Mouse (Mus musculus): ENCODE data around the gene Tubg2.
A peak's percentile ranks its signal among the peaks of the same experiment; 100 is the strongest.

Gene Tubg2

DNA sequence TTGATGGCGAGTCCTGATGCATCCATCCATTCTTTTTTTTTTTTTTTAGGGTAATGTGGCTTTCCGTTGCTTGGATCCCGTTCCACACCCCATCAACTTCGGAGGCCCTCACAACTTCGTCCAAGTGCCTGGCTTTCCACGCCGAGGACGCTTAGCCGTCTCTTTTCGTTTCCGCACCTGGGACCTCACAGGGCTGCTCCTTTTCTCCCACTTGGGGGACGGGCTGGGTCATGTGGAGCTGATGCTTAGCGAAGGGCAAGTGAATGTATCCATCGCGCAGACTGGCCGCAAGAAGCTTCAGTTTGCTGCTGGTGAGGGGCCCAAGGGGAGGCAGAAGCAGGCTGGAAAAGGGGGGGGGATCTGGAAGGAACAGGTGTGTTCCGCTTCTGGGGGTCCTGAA is 24.6 kb downstream of the Tubg2 start:
- DNase-seq (ENCODE audit: low spot score), result no peak

GRCm38 (mm10) chr11:101180846-101181740 is 25.4 kb downstream of the Tubg2 start:
- peak; percentile 70 for DNase-seq (ENCODE audit: low spot score)

DNA sequence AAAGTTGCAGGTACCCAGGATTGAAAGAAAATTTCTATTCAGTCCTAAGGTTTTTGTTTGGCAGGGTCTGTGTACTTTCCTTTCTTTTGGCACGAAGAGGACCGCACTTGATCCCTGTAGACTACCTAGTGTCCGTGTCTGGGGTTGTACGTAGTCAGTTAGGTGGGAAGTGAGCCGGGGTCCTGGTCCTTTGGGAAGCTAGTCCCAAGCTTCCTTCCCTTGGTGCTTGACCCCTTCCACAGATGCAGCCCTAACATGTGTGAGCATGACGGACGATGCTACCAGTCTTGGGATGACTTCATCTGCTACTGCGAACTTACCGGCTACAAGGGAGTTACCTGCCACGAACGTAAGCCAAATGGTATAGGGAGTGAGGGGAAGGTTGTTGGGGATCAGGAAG is 26.3 kb downstream of the Tubg2 start:
- DNase-seq (ENCODE audit: low spot score), result no peak

- DNase-seq (ENCODE audit: low spot score), result no peak
These were observed 27.2 kb downstream of the Tubg2 start for GRCm38 (mm10) chr11:101182771-101183517.

DNA sequence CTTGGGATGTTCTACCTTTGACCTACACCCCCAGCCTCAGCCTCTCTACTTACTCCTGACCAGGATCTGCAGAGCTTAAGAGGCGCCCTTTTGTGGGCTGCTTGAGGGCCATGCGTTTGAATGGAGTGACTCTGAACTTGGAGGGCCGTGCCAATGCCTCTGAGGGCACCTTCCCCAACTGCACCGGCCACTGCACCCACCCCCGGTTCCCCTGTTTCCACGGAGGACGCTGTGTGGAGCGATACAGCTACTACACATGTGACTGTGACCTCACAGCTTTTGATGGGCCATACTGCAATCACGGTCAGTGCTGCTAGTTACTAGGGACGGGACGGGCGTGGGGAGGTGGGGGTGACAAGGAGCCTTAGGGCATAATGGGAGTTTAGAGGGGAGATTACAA is 29.3 kb downstream of the Tubg2 start:
- DNase-seq (ENCODE audit: low spot score), result no peak

DNA sequence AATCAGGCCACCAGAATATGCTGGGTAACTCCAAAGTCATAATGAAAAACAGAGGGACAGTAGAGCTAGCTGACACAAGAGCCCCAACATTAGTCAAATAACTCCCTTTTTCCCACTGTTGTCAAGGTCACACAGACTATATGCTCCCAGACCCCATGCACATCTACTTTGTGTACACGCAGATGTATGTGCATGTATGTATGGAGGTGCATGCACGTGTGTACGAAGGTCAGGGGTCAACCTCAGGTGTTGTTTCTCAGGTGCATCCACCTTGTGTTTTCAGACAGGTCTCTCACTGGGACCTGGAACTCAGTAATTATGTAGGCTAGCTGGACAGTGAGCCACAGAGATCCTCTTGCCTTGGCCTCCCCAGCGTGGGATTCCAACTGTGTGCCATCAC is 29.7 kb downstream of the Tubg2 start:
- DNase-seq (ENCODE audit: low spot score), result no peak

GRCm38 (mm10) chr11:101186526-101187247 is 31.0 kb downstream of the Tubg2 start:
- DNase-seq (ENCODE audit: low spot score), result no peak

DNA sequence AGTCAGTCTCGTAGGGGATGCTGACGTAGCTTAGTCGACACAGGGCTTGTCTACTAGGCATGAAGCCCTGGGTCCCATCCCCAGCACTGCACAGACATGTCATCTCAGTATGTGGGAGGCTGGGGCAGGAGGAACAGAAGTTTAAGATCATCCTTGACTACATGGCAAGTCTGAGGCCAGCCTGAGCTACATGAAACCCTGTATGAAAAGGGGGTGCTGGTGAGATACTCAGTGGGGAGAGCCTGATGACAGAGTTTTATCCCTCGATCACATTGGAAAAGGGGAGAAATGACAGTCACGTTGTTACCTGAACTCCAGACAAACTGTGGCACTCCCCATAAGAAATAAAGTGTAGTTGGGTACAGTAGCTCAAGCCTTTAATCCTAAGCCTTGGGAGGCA is 31.8 kb downstream of the Tubg2 start:
- no peak for DNase-seq (ENCODE audit: low spot score)

DNA sequence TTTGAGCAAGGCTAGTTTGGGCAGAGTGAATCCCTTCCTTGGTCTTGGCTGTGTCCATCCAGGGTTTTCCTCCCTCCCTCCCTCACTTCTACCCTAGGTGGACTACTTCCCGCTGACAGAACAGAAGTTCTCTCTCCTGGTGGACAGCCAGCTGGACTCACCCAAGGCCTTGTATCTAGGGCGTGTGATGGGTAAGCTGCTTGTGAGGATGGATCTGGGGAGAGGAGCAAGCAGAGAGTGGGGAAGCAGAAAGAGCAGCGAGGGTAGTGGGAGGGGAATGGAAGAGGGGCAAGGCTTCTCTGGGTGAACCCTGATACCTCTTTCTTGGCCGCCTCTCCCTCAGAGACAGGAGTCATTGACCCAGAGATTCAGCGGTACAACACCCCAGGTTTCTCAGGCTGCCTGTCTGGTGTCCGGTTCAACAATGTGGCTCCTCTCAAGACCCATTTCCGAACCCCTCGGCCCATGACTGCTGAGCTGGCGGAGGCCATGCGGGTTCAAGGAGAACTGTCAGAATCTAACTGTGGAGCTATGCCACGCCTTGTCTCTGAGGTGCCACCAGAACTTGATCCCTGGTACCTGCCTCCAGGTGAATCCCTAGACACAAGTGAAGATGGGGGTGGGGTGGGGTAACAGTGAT is 32.6 kb downstream of the Tubg2 start:
- DNase-seq (ENCODE audit: low spot score), result peak; percentile 36

DNA sequence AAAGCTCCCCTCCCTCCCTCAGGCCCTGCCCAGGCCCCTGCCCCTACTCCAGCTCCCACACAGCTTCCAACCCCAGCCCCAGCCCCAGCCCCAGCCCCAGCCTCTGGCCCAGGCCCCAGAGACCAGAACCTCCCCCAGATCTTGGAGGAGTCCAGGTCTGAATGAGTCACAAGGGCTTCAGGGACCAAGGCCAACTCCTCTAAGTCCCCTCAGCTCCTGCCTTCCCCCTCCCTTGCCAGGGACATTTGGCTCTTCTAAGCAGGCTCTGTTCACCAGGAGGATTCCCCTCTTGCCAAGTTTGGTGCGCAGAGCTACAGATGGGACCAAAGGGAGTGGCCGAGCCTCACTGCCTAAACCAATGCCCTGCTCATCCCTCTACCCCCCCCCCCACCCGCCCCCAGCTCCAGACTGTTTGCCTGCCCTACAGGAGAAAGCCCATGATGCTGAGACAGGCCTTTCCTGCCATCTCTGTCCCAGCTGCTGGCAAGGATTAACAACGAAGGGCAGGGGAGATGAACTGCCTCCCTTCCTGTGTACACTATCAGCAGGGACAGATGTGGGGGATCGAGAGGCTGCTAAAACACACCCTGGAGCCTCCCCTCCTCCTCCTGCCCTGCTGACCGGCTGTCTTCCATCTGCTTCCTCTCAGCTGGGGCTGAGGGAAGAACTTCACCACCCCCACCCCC is 33.9 kb downstream of the Tubg2 start:
- peak; percentile 56 for DNase-seq (ENCODE audit: low spot score)

GRCm38 (mm10) chr11:101190181-101190912 is 34.6 kb downstream of the Tubg2 start:
- no peak for DNase-seq (ENCODE audit: low spot score)

DNA sequence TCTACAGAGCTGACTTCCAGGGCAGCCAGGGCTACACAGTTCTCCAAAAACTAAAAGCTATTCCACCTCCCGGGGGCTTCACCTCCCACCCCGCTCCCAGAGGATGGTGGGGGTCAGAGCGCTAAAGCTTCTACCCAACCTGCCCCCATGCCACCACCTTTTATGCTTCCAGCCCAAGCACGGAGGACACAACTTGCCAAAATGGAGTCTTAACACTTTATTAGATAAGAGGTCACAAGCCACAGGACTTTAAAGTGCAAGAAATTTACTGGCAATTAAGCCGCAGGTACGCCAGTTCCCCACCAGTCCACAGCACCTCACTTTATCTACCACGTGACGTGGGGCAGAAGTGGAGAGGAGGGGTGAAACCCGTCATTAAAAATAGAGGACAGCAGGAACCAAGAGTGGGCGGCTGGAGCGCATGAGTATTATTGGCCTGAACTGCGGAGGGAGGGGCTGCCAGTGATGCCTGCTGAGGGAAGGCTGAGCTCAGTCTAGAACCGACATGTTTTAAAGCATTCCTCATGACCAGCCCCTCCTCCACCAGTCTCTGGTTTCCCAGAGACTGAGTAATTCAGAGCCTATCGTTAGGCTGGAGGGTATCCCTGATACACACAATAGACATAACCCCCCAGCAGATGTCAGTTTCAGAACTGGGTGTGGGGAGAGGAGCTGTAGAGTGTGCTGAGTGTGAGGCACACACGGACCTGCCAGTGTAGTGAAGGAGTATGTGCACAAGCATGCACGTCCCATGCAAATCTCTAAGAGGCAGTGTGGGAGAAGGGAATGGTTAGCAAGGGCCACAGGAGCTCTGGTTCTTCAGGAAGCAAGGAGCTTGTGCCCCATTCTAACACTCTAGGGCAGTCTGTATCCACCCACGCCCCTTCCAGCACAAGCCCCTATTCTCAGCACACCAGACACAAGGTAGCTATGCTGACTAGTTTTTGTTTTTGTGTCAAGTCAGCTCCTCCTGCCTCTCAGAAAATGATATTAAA is 35.5 kb downstream of the Tubg2 start:
- DNase-seq (ENCODE audit: low spot score), result no peak

GRCm38 (mm10) chr11:101191919-101192470 is 36.3 kb downstream of the Tubg2 start:
- no peak for DNase-seq (ENCODE audit: low spot score)

- no peak for DNase-seq (ENCODE audit: low spot score)
These were observed 36.9 kb downstream of the Tubg2 start for GRCm38 (mm10) chr11:101192646-101193045.

- no peak for DNase-seq (ENCODE audit: low spot score)
These were observed 37.4 kb downstream of the Tubg2 start for GRCm38 (mm10) chr11:101193076-101193475.

GRCm38 (mm10) chr11:101194137-101194536 is 38.4 kb downstream of the Tubg2 start:
- no peak for DNase-seq (ENCODE audit: low spot score)

DNA sequence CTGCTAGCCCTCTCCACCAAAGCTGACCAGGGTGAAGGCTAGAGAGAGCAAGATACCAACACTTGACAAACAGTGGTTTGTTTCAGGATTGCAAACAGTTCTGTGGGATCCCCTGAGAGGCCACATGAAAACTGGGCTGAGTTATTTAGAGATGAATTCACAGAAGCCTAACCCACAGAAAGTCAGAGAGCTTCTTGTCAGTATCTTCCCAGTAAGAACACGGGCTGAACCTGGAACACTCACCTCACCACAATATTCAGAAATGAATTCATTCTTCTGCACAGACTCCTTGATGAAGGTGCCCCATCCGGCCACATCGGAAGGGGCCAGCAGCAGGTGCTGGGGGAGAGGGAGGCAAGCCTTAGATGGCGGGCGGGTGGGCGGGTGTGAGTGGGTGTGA is 38.9 kb downstream of the Tubg2 start:
- no peak for DNase-seq (ENCODE audit: low spot score)

DNA sequence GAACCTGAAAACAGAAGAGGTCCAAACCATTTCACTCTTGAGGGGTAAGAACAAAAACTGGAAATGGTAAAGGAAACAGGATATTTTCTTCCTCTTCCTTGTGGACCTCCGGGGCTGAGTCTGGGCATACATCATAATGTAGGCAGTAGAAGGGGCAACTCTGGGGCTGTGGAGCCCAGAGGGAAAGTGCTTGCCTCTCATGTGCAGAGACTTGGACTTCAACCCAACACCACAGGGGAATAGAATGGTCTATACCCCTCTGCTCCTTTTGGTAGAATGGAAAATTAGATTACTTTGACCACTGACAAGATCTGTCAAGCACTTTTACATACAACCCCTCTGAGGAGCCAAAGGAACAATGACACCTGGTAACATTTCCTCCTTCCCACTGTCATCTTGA is 39.4 kb downstream of the Tubg2 start:
- DNase-seq (ENCODE audit: low spot score), result no peak

- no peak for DNase-seq (ENCODE audit: low spot score)
These were observed 39.9 kb downstream of the Tubg2 start for GRCm38 (mm10) chr11:101195571-101195970.

Data from ovary, postnatal 14 days (tissue).